Mouse (Mus musculus) ZHBTc4 (cell line): Measurements from ENCODE around the gene Rab1b.

ENCODE experiments used
- DNase-seq: peaks from one replicate; pipeline ENCODE4 v3.0.0-alpha.2; 2011; ENCODE audit warnings: low read depth, low spot score

Gene Rab1b

DNA sequence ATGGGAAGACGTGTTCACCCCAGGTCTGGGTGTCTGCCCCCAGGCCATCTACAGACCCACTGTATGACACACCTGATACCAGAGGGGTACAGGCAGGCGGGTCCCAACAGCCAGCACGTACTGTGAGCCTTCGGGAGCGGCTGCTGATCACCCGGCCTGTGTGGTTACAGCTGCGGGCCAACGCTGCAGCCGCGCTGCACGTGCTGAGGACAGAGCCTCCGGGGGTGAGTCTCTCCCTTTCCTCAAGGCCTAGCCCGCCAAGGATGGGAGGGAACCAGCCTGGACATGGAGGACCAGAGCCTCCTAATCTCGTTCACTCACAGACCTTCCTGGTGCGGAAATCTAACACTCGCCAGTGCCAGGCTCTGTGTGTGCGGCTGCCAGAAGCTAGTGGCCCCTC, 55.8 kb downstream of the Rab1b start:
- DNase-seq = peak; percentile 19

DNA sequence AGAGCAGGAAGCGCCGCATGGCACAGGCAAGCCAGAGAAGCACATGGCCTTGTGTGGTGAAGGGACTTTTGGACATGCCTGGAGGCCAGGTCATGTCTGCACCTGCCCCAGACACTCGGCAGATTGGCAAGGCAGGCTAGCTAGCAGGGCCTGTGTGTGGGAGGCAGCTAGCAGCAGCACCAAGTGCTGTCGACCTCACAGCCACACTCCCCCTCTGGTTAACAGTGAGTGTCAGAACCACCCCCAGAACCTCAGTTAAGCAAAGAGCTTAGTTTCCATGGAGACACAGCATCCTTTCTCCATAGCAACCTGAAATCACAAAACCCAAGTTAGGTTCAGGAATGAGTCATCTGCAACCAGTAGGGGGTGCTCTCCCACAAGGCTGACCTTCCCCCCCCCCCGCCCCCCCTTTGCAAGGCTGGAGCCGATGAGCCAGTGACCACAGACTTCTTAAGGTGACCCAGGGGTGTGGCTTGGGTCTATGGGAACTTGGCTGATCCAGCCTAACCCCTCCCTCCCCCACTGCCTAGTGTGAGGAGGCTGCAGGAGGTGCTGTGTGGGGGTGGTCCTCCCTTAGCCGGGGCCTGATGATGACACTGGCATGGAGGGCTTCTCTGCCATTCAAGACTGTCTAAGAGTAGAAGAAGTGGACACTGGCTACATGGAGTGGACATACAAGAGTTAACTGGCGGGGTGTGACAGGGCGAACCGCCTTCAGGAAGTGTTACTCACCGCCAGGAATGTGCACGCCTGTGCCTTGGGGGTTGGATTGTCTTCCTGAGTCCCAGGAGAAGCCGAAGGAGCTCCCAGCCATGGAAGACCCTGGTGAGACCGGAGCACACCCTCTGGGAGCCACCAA, 56.6 kb downstream of the Rab1b start, which contains the start of gene Rin1:
Gene Rin1, plus strand, starts transcription at position 435 of the 859 bp plus-strand sequence.
- DNase-seq = peak; percentile 88

DNA sequence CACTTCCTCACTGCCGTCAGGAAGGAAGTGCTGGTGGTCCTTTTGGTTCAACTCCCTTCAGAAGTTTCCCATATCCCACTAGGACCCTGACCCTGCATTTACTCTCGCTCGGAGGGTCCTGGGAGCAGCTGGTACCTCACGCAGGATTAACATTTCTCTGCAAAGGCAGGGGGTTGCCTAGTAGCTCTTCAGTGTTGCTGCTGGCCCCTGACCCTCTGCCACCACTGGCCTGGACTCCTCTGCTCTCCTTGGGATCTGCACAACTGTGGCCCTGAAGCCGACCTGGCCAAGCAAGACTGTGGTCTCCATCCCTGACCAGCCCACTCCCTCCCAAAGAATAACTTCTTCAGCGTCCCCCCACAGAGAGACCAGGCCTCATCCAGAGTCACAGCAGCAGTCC, 57.5 kb downstream of the Rab1b start:
- DNase-seq = no peak
